Mouse (Mus musculus) thymus, postnatal 4 days (tissue): Measurements from ENCODE around the gene Wnk1.
"Not testable (repeated sequence)": the region's sequence is repeated elsewhere in the genome, so short reads cannot be mapped to it uniquely, and the experiment has no call there.

Experiments used
- DNase-seq: peaks from one replicate; pipeline ENCODE4 v3.0.0; 2021

The Wnk1 gene

GRCm38 (mm10) chr6:120038366-120039255, at the start of gene Wnk1:
Wnk1 (minus strand) TSS chr6:120038672.
- peak; percentile 98 for DNase-seq

DNA sequence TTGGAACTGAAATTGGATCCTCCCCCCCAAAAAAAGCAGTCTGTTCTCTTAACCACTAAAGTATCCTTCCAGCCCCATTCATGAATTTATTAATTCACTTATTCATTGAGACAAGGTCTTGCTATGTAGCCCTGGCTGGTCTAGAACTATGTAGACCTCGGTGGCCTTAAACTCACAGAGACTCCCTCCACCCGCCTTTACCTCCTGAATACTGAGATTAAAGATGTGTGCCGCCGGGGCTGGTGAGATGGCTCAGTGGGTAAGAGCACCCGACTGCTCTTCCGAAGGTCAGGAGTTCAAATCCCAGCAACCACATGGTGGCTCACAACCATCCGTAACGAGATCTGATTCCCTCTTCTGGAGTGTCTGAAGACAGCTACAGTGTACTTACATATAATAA, 48.6 kb upstream of the Wnk1 start:
- not testable (repeated sequence) for DNase-seq

DNA sequence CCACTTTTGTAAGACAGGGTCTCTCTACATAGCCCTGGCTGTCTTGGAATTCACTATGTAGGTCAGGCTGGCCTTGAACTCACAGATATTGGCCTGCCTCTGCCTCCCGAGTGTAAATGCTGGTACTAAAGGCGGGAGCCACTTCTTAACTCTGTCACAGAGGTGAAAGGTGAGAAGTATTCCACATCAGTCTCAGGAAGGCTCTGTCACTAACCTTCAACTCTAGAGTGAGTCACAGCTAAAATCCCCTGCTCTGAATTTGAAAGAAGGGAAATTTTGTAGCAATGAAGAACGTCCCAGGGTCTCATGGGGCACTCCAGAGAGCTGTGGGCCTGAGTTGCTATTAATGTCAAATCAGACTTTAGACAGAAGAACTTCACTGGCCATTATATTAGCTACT, 47.4 kb upstream of the Wnk1 start:
- no peak for DNase-seq

DNA sequence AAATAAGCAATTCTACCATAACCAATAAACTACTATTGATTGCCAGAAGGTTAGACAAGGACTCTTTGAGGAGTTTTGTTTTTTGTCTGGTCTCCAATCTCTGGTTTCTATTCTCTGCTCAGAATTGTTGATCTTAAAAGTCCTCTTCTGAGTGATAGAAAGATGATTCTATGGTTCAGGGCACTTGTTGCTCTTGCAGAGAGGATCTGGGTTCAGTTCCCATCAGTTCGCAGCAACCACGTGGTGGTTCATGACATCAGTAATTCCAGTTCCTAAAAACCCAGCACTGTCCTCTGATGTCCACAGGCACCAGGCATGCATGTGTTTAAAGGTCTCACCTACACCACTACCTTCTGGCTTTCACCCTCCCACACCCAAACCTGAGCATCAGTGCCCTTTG, 46.5 kb upstream of the Wnk1 start:
- no peak for DNase-seq

DNA sequence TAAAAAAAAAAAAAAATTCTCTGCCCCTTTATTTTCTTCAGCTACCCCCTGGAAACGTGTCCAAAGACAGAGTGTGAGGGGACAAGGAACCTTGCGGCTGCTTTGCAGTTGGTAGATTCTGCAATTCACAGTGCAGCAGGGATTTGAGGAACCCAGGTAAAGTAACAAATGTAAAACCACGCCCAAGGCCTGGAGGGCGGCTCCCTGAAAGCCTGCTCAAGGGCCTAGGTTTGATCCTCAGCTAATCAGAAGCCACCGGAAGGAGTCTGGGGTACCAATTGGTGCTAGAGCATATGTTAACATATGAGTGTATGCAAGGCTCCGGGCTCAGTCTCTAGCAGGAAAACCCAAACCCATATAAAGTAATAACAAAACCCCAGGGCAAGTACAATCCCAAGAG, 45.0 kb upstream of the Wnk1 start:
- no peak for DNase-seq

GRCm38 (mm10) chr6:120082951-120083411, 44.5 kb upstream of the Wnk1 start:
- peak; percentile 49 for DNase-seq

GRCm38 (mm10) chr6:120082251-120082950, 43.9 kb upstream of the Wnk1 start:
- DNase-seq, result no peak

- DNase-seq, result peak; percentile 52
Measured at GRCm38 (mm10) chr6:120081516-120081915, 43.0 kb upstream of the Wnk1 start.

DNA sequence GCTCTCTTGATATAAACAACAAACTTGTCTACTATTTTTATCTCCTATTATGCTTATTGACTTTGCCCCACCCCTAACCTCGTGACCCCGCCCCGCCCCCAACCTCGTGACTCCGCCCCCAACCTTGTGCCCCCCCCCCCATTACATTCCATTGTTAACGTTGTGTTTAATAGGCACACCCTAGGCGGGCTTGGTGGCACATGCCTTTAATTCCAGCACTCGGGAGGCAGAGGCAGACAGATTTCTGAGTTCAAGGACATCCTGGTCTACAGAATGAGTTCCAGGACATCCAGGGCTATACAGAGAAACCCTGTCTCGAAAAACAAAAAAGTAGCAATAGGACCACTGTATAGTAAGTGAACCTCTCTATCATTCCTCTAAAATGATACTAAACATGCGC, 41.1 kb upstream of the Wnk1 start:
- no peak for DNase-seq

GRCm38 (mm10) chr6:120076619-120077450, 38.4 kb upstream of the Wnk1 start:
- DNase-seq, result no peak

DNA sequence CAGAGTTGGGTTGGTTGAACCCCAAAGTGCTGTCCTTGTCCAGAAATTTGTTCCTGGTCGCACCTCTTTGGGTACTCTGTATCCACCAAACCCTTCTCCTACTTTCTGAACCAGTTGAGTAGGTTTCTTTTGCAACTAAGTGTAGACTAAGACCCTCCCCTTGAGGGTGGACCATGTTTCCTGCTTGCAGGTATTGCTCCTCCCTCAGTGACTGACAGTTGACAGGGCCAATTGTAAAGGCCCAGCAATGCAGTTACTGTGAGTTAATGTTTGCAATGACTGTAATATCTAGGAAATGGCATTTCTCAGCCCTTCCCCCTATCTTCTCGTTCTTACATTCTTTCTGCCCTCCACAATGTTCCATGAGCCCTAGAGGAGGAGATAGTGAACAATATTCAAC, 34.2 kb upstream of the Wnk1 start:
- peak; percentile 50 for DNase-seq

DNA sequence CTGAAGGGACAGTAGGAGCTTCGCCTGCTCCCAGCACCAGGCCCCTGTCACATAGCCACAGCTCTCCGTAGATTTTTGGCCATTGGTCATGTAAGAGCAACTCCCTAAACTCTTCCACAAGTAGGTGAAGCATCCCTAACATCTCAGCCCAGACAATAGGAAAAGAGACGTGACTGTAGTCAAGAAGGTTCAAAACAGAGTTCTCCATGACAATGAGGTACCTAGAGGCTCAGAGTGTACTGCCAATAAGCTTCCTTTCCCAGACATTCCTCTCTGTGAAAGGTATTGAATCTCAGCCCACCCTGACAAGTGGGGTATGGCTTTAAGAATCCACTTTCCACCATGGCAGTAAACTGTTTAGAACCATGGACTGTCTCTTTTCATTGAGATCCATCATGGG, 31.1 kb upstream of the Wnk1 start:
- no peak for DNase-seq

- peak; percentile 37 for DNase-seq
Measured at GRCm38 (mm10) chr6:120065552-120066177, 27.2 kb upstream of the Wnk1 start.

DNA sequence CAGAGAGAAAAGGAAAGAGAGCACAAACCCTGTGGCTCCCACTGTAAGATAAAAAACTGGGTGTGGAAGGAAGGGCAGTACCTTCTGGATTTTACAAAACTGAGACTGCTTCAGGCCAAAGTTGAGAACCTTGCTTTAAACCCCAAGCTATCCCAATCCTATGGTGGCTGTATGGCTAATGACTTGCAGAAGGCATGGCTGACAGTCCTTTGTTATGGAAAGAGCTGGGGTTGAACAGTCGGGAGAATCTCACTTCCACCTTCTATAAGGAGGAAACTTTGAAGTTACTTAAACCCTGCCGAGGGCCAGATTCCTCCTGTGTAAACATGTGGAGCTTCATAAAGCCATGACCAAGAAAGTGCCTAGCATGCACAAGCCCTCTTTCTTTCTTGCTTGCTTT, 26.2 kb upstream of the Wnk1 start:
- no peak for DNase-seq

GRCm38 (mm10) chr6:120062934-120063333, 24.5 kb upstream of the Wnk1 start:
- no peak for DNase-seq

DNA sequence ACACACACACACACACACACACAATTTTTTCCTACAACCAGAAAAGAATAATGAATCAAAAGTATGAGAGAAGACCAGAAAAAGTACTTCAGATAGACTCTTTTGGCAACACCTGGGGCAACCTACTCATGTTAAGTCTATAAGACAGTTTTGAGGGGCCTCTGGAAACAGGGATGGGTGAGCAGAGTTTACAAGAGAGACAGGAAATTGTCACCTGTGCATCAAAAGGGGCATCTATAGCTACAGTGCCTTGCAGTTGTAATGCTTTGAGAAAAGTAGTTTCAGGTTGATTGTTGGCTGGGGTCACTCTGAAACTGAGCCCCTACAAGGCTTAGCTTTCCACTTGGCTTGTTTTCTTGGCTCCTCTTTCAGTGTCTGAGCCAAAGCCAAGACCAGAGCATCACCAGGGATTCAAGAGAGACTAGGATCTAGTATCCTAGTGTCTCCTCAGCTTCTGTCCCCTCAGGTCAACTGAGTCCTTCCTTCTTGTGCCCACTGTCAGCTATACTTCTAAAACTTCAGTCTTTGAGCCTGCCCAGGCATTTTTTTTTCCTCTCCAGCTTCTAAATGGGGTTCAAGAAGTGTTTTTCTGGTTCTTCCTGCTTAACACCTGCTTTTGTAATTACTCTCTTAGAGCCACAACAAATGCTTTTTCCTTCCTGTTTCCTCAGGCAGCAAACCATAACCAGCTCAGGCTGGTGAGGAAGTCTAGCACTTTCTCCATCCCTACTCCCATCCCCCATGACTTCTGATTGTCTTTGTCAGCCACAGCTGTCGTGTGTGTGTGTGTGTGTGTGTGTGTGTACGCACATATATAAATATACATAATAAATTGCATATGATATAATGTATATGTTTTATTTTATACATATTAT, 17.4 kb upstream of the Wnk1 start:
- DNase-seq, result peak; percentile 52

GRCm38 (mm10) chr6:120054412-120054811, 15.9 kb upstream of the Wnk1 start:
- DNase-seq, result no peak

DNA sequence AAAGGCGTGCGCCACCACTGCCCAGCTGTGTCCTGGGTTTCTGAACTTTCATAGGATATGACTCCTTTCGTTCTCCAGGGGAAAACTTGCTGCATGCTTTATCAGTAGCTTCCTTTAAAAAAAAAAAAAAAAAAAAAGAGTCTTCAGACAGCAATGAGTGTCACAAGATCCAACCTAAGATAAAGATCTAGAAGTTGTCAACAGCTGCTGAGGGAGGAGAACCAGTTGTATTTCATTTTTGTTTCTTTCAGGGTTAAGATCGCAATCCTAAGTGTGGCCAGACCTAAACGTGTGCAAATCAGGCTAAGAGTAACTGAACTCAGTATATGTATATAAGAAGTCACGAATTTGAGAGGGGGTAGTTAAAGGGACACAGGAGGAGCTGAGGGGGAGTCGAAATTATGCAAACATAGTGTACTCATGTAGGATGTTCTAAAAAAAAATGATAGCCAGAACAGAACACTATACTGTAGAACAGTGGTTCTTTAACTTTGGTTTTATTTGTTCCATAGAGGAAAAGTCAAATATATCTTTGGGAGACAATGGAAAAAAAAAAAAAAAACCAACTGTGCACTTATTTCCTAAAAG, 9.3 kb upstream of the Wnk1 start:
- DNase-seq, result no peak

- DNase-seq, result no peak
Measured at GRCm38 (mm10) chr6:120045406-120045805, 6.9 kb upstream of the Wnk1 start.

- no peak for DNase-seq
Measured at GRCm38 (mm10) chr6:120042632-120043220, 4.3 kb upstream of the Wnk1 start.

- no peak for DNase-seq
Measured at GRCm38 (mm10) chr6:120040557-120040857, 2.0 kb upstream of the Wnk1 start.
